Mouse (Mus musculus): Measurements from ENCODE around the gene Ppp1r35. TPM values are rescaled to one million over a fixed set of nuclear protein-coding genes. Genes with fewer than 3 reads are reported as not detected.
A peak's percentile ranks its signal among the peaks of the same experiment; 100 is the strongest.

Ppp1r35 gene
- total RNA-seq, 2 experiments from 2014 or later: 38.6 to 64.5 TPM

GRCm38 (mm10) chr5:137823455-137824045, 44.9 kb downstream of the Ppp1r35 start:
- ATAC-seq (replicated peaks; ENCODE audit: poor library complexity): 0 out of 2 replicates have a peak, but pooled peaks have one; percentile 7

GRCm38 (mm10) chr5:137825030-137825429, 46.4 kb downstream of the Ppp1r35 start:
- peak; percentile 75 for ATAC-seq (replicated peaks; ENCODE audit: poor library complexity)

GRCm38 (mm10) chr5:137825971-137826370, 47.3 kb downstream of the Ppp1r35 start:
- no peak for ATAC-seq (replicated peaks; ENCODE audit: poor library complexity)

- no peak for ATAC-seq (replicated peaks; ENCODE audit: poor library complexity)
Measured at GRCm38 (mm10) chr5:137826421-137826820, 47.8 kb downstream of the Ppp1r35 start.

GRCm38 (mm10) chr5:137828694-137829093, 50.0 kb downstream of the Ppp1r35 start:
- peak; percentile 76 for ATAC-seq (replicated peaks; ENCODE audit: poor library complexity)

Other genes starting within 250 kb of the Ppp1r35 start
- gene Epo, start 245.6 kb upstream of the Ppp1r35 start, total RNA-seq (2015): not detected in 2 replicates
- gene Epo, start 245.6 kb upstream of the Ppp1r35 start, total RNA-seq (2017): not detected in 2 replicates
- 193 and 223 TPM in 2 replicates for gene Gnb2, start 245.3 kb upstream of the Ppp1r35 start, total RNA-seq (2015)
- 187 and 251 TPM in 2 replicates for gene Gnb2, start 245.3 kb upstream of the Ppp1r35 start, total RNA-seq (2017)
- gene Actl6b, start 225.3 kb upstream of the Ppp1r35 start, total RNA-seq (2015): not detected in 2 replicates
- not detected in 2 replicates for gene Actl6b, start 225.3 kb upstream of the Ppp1r35 start, total RNA-seq (2017)
- gene Tfr2, start 209.0 kb upstream of the Ppp1r35 start, total RNA-seq (2015): 14.1 and 20.7 TPM in 2 replicates
- gene Tfr2, start 209.0 kb upstream of the Ppp1r35 start, total RNA-seq (2017): 13.2 and 23.4 TPM in 2 replicates
- 95.4 and 97.5 TPM in 2 replicates for gene Mospd3, start 177.8 kb upstream of the Ppp1r35 start, total RNA-seq (2015)
- 3.6 and 5.5 TPM in 2 replicates for gene Mospd3, start 177.8 kb upstream of the Ppp1r35 start, total RNA-seq (2017)
- gene Pcolce, start 165.1 kb upstream of the Ppp1r35 start, total RNA-seq (2015): not detected in 2 replicates
- not detected in 2 replicates for gene Pcolce, start 165.1 kb upstream of the Ppp1r35 start, total RNA-seq (2017)
- not detected in 2 replicates for gene Fbxo24, start 149.8 kb upstream of the Ppp1r35 start, total RNA-seq (2015)
- 0.21 TPM in 1 of 2 replicates, not detected in the other for gene Fbxo24, start 149.8 kb upstream of the Ppp1r35 start, total RNA-seq (2017)
- gene Lrch4, start 149.7 kb upstream of the Ppp1r35 start, total RNA-seq (2015): 37.8 and 38.0 TPM in 2 replicates
- 27.3 and 29.5 TPM in 2 replicates for gene Lrch4, start 149.7 kb upstream of the Ppp1r35 start, total RNA-seq (2017)
- gene Gm20605, start 149.7 kb upstream of the Ppp1r35 start, total RNA-seq (2015): 5.5 and 8.3 TPM in 2 replicates
- gene Gm20605, start 149.7 kb upstream of the Ppp1r35 start, total RNA-seq (2017): 4.3 and 8.0 TPM in 2 replicates
- gene Sap25, start 137.5 kb upstream of the Ppp1r35 start, total RNA-seq (2015): 24.9 and 29.5 TPM in 2 replicates
- 14.2 and 18.0 TPM in 2 replicates for gene Sap25, start 137.5 kb upstream of the Ppp1r35 start, total RNA-seq (2017)
- not detected in 2 replicates for gene Irs3, start 133.1 kb upstream of the Ppp1r35 start, total RNA-seq (2015)
- not detected in 2 replicates for gene Irs3, start 133.1 kb upstream of the Ppp1r35 start, total RNA-seq (2017)
- 8.6 and 9.8 TPM in 2 replicates for gene Agfg2, start 94.1 kb upstream of the Ppp1r35 start, total RNA-seq (2015)
- 10.5 and 14.2 TPM in 2 replicates for gene Agfg2, start 94.1 kb upstream of the Ppp1r35 start, total RNA-seq (2017)
- 0.02 and 0.05 TPM in 2 replicates for gene Nyap1, start 37.2 kb upstream of the Ppp1r35 start, total RNA-seq (2015)
- 0.07 and 0.17 TPM in 2 replicates for gene Nyap1, start 37.2 kb upstream of the Ppp1r35 start, total RNA-seq (2017)
- 39.6 and 58.5 TPM in 2 replicates for gene Tsc22d4, start 33.1 kb upstream of the Ppp1r35 start, total RNA-seq (2015)
- 92.1 and 96.5 TPM in 2 replicates for gene Tsc22d4, start 33.1 kb upstream of the Ppp1r35 start, total RNA-seq (2017)
- gene Mepce, start 8.8 kb downstream of the Ppp1r35 start, total RNA-seq (2015): 34.6 and 37.4 TPM in 2 replicates
- gene Mepce, start 8.8 kb downstream of the Ppp1r35 start, total RNA-seq (2017): 13.8 and 16.7 TPM in 2 replicates
- 6.2 and 9.1 TPM in 2 replicates for gene Zcwpw1, start 8.9 kb downstream of the Ppp1r35 start, total RNA-seq (2015)
- gene Zcwpw1, start 8.9 kb downstream of the Ppp1r35 start, total RNA-seq (2017): 10.5 and 11.8 TPM in 2 replicates
- gene Pilra, start 57.4 kb downstream of the Ppp1r35 start, total RNA-seq (2015): 6.8 and 10.5 TPM in 2 replicates
- gene Pilra, start 57.4 kb downstream of the Ppp1r35 start, total RNA-seq (2017): 6.7 and 6.9 TPM in 2 replicates
- gene Pilrb1, start 79.3 kb downstream of the Ppp1r35 start, total RNA-seq (2015): 15.7 and 16.8 TPM in 2 replicates
- 11.6 and 19.9 TPM in 2 replicates for gene Pilrb1, start 79.3 kb downstream of the Ppp1r35 start, total RNA-seq (2017)
- gene Pilrb2, start 93.0 kb downstream of the Ppp1r35 start, total RNA-seq (2015): 20.2 and 43.2 TPM in 2 replicates
- gene Pilrb2, start 93.0 kb downstream of the Ppp1r35 start, total RNA-seq (2017): 9.6 and 14.9 TPM in 2 replicates
- not detected in 2 replicates for gene Cyp3a13, start 142.8 kb downstream of the Ppp1r35 start, total RNA-seq (2015)
- gene Cyp3a13, start 142.8 kb downstream of the Ppp1r35 start, total RNA-seq (2017): not detected in 2 replicates
- not detected in 2 replicates for gene Gjc3, start 184.2 kb downstream of the Ppp1r35 start, total RNA-seq (2015)
- gene Gjc3, start 184.2 kb downstream of the Ppp1r35 start, total RNA-seq (2017): not detected in 2 replicates
- gene Azgp1, start 202.7 kb downstream of the Ppp1r35 start, total RNA-seq (2015): not detected in 2 replicates
- not detected in 2 replicates for gene Azgp1, start 202.7 kb downstream of the Ppp1r35 start, total RNA-seq (2017)
- not detected in 2 replicates for gene Smok3a, start 242.4 kb downstream of the Ppp1r35 start, total RNA-seq (2015)
- not detected in 2 replicates for gene Smok3a, start 242.4 kb downstream of the Ppp1r35 start, total RNA-seq (2017)
- gene Smok3b, start 242.6 kb downstream of the Ppp1r35 start, total RNA-seq (2015): not detected in 2 replicates
- gene Smok3b, start 242.6 kb downstream of the Ppp1r35 start, total RNA-seq (2017): not detected in 2 replicates

All from megakaryocyte progenitor cell, adult 5-6 weeks (primary cell).